Mouse (Mus musculus): ENCODE data around the gene Plpp1.

GRCm38 (mm10) chr13:112857921-112858320 is 57.3 kb downstream of the Plpp1 start:
- TF ChIP-seq CTCF (IDR thresholded peaks at IDR 0.05) (no peak), POLR2A (IDR thresholded peaks at IDR 0.05; ENCODE audit: insufficient read depth, low read depth, low read length) (no peak)
